Mouse (Mus musculus) T-helper 1 cell (primary cell): ENCODE measurements around the gene Ehbp1l1.

Experiments used
- in situ Hi-C: fragments of 300-600 bp; cut with MboI, MseI; formaldehyde crosslinking; loops from one replicate; pipeline ENCODE4 v1.15.1; 2025; ENCODE audit warnings: high pct_unique_total_duplicates

Ehbp1l1 gene

GRCm38 (mm10) chr19:5680432-5680831, 45.7 kb downstream of the Ehbp1l1 start:
- in situ Hi-C loops: no loop called here

- in situ Hi-C loops: no loop called here
Observed at GRCm38 (mm10) chr19:5668372-5668771, 57.7 kb downstream of the Ehbp1l1 start.

GRCm38 (mm10) chr19:5666386-5666785, 59.7 kb downstream of the Ehbp1l1 start:
- in situ Hi-C loops: no loop called here

GRCm38 (mm10) chr19:5665465-5665864, 60.7 kb downstream of the Ehbp1l1 start:
- in situ Hi-C loops: no loop called here

GRCm38 (mm10) chr19:5664669-5665257, 61.4 kb downstream of the Ehbp1l1 start:
- in situ Hi-C loops: loop anchor here (5.0 kb wide), 1 partner anchor 72 kb away; no protein-coding TSS in a partner anchor

- in situ Hi-C loops: loop anchor here (5.0 kb wide), 1 partner anchor 71 kb away; no protein-coding TSS in a partner anchor
Observed at GRCm38 (mm10) chr19:5662981-5663913, 62.9 kb downstream of the Ehbp1l1 start, which contains the start of gene Sipa1. TSS of gene Sipa1 (minus strand) at chr19:5663707.

- in situ Hi-C loops: loop anchor here (5.0 kb wide), 1 partner anchor 70 kb away; no protein-coding TSS in a partner anchor
Observed at GRCm38 (mm10) chr19:5662310-5662709, 63.8 kb downstream of the Ehbp1l1 start.

GRCm38 (mm10) chr19:5660942-5661751, 65.0 kb downstream of the Ehbp1l1 start:
- in situ Hi-C loops: loop anchor here (5.0 kb wide), 1 partner anchor 69 kb away; no protein-coding TSS in a partner anchor
